Mouse (Mus musculus): Measurements from ENCODE around the gene Stk10. TPM values are rescaled to one million over a fixed set of nuclear protein-coding genes. Genes with fewer than 3 reads are reported as not detected.
A peak's percentile ranks its signal among the peaks of the same experiment; 100 is the strongest.

Stk10 gene
- polyA plus RNA-seq, 1 experiment from 2014 or later = 2.3 TPM

DNA sequence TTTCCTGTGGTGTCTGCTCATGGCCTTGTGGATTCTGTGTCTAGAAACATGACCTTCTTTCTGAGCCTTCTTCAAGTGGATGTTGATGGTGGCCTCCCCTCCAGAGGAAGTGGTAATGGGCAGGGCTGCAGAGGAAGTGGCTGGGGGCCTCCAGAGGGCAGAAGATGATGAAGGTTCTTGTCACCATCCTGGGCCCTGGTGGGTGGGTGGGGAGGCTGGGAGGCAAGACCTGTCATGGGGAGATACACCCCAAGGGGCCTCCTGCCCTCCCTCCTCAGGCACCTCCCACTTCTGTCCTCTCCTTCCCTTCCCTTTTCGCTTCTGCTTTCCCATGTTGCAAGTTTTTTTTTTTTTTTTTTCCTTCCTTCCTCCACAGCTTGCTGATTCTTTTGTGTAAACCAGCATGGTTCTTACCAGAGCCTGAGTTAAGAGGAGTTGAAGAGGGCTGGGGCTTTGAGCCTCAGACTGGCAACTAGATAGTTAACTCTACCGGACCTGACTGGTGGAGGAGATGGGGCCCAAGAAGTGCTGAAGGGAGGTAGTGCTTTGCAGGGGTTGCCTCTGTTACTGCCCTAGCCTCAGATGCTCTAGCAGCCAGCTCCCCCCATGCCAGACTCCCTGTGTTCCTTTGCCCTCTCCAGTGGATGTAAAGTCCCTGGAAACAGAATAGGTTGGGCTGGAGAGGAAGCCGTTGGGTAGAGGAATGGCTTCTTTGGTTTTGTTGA is 9.7 kb downstream of the Stk10 start:
- Histone ChIP-seq H3K27ac (replicated peaks) (no peak overlapping the region), H3K27me3 (replicated peaks) (no peaks in the 10 kb centered on the region), H3K36me3 (no peaks in the 10 kb centered on the region), H3K9ac (replicated peaks) (no peak overlapping the region), H3K4me2 (no peak overlapping the region), H3K4me1 (peaks cover 8% of the 10 kb centered on the region), H3K9me3 (replicated peaks) (no peaks in the 10 kb centered on the region), H3K4me3 (replicated peaks) (no peak overlapping the region)
- WGBS = 62% methylated on average over 3 of the region's 3 CpGs
- no peak for ATAC-seq (ENCODE audit: low FRiP score)

DNA sequence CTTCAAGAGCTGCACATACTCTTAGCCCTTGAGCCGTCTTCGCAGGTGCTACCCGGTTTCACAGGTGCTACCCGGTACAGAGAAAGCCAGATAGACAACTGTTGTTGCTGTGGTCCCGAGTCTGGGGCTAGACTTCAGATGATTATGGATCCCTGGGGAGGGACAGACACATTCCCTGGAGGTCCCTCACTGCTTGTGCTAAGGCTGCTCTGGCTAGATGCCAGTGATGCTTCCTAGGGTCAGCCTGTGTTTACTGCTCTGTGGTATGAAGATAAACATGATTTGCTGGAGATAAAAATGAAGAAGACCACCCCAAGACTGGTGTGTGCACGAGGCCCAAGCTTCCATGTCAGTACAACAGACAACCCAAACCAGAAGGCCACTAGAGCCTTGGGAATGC is 10.9 kb downstream of the Stk10 start:
- H3K36me3 ChIP-seq = no peaks in the 10 kb centered on the region
- no peak overlapping the region for H3K4me2 ChIP-seq
- H3K27me3 ChIP-seq (replicated peaks) = no peaks in the 10 kb centered on the region
- 87% methylated on average over 6 of the region's 6 CpGs for WGBS
- H3K9ac ChIP-seq (replicated peaks) = no peak overlapping the region
- H3K4me3 ChIP-seq (replicated peaks) = no peak overlapping the region
- H3K4me1 ChIP-seq = peaks cover 4% of the 10 kb centered on the region
- no peak overlapping the region for H3K27ac ChIP-seq (replicated peaks)
- no peaks in the 10 kb centered on the region for H3K9me3 ChIP-seq (replicated peaks)
- no peak for ATAC-seq (ENCODE audit: low FRiP score)

DNA sequence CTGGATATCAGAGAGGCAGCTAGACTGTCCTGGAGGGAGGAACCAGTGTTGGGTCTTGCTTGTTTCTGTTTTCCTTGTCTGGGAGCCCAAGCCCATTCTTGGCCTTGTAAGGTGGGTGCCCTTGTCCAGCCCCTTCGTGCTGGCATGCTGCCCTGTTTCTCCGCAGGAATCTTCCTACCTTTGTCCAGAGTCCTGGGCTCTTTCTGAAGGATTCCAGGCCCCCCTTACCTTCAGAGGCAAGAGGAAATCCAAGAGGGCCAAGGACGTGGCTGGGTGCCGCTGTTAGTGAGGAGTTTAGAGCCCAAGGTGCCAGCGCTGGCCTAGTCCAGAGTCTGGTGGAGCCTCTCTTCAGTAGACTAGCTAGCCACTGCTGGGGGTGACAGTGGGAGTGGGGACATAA is 11.4 kb downstream of the Stk10 start:
- no peaks in the 10 kb centered on the region for H3K27me3 ChIP-seq (replicated peaks)
- no peak overlapping the region for H3K4me2 ChIP-seq
- ATAC-seq (ENCODE audit: low FRiP score) = no peak
- no peaks in the 10 kb centered on the region for H3K36me3 ChIP-seq
- H3K9me3 ChIP-seq (replicated peaks) = no peaks in the 10 kb centered on the region
- no peak overlapping the region for H3K4me3 ChIP-seq (replicated peaks)
- WGBS = 88% methylated on average over 5 of the region's 5 CpGs
- no peak overlapping the region for H3K9ac ChIP-seq (replicated peaks)
- H3K4me1 ChIP-seq = peaks cover 8% of the 10 kb centered on the region
- no peak overlapping the region for H3K27ac ChIP-seq (replicated peaks)

DNA sequence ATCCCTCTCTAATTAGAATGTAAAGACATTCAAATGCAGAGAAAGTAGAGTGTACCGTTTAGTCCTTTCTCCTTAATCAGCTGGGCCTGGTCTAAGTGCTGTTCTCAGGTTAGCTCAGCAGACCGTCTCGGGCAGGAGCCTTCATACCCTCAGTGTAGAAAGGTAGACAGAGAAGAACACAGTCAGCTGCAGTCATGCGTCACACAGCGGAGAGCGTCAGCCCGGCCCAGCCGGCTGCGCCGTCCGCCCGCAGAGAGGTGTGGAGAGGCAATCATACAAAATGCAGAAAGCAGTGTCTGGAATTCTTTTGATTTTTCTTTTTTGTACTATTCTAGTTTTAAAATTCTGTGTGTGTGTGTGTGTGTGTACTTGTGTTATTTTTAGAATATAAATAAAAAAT is 12.5 kb downstream of the Stk10 start:
- Histone ChIP-seq H3K4me1 (peaks cover 12% of the 10 kb centered on the region), H3K4me2 (no peak overlapping the region), H3K9ac (replicated peaks) (no peak overlapping the region), H3K27ac (replicated peaks) (no peak overlapping the region), H3K27me3 (replicated peaks) (no peaks in the 10 kb centered on the region), H3K9me3 (replicated peaks) (no peaks in the 10 kb centered on the region), H3K4me3 (replicated peaks) (no peak overlapping the region), H3K36me3 (no peaks in the 10 kb centered on the region)
- WGBS = 56% methylated on average over 12 of the region's 12 CpGs
- ATAC-seq (ENCODE audit: low FRiP score) = no peak

DNA sequence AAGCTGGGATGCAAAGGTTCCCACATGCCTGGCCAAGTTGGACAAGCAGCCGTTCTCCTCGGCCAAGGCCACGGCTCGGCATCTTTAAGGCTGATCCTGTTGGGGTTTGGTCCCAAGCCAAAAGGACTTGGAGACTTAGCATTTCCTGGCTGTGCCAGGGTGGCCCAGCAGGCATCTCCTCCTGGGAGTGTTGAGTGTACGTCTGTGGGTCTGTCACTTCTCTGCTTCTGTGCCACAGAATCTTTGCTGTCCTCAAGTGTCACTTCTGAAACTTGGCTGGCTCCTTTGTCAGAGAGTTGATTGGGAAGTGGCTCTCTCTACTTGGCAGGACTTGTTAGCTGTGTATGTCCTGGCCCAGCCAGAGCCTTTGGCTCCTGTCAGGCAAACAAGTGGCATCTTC is 13.4 kb downstream of the Stk10 start:
- no peaks in the 10 kb centered on the region for H3K9me3 ChIP-seq (replicated peaks)
- H3K27me3 ChIP-seq (replicated peaks) = no peaks in the 10 kb centered on the region
- H3K27ac ChIP-seq (replicated peaks) = no peak overlapping the region
- 75% methylated on average over 5 of the region's 5 CpGs for WGBS
- no peak overlapping the region for H3K4me3 ChIP-seq (replicated peaks)
- no peak for ATAC-seq (ENCODE audit: low FRiP score)
- no peak overlapping the region for H3K4me2 ChIP-seq
- H3K36me3 ChIP-seq = no peaks in the 10 kb centered on the region
- H3K9ac ChIP-seq (replicated peaks) = no peak overlapping the region
- H3K4me1 ChIP-seq = peaks cover 21% of the 10 kb centered on the region

DNA sequence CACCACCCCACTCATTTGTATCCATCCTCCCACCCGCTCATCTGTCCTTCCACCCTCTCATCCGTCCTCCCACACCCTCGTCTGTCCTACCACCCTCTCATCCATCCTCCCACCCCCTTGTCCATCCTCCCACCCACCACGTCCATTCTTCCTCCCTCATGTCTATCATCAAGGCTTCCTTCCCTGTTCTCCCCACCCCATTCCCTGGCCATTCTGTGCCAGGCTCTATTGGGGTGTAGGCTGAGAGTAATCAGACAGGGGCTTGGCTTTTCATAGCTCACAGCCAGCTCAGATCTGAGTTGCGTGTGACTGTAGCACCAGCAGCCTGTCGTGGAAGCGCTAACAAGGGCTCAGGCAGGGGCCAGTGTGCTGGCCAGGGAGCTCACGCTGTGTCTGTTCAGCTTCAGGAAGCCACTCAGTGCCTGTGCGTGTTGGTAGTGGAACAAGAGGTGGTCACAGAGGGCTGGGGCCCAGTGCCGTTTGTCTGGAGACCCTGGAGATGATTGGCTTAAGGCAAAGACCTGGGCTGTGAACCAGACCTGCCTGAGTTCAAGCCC is 14.4 kb downstream of the Stk10 start:
- Histone ChIP-seq H3K4me3 (replicated peaks) (no peak overlapping the region), H3K9ac (replicated peaks) (no peak overlapping the region), H3K4me2 (no peak overlapping the region), H3K4me1 (peaks cover 30% of the 10 kb centered on the region), H3K27me3 (replicated peaks) (no peaks in the 10 kb centered on the region), H3K27ac (replicated peaks) (no peak overlapping the region), H3K9me3 (replicated peaks) (no peaks in the 10 kb centered on the region), H3K36me3 (no peaks in the 10 kb centered on the region)
- no peak for ATAC-seq (ENCODE audit: low FRiP score)
- 75% methylated on average over 10 of the region's 10 CpGs for WGBS

DNA sequence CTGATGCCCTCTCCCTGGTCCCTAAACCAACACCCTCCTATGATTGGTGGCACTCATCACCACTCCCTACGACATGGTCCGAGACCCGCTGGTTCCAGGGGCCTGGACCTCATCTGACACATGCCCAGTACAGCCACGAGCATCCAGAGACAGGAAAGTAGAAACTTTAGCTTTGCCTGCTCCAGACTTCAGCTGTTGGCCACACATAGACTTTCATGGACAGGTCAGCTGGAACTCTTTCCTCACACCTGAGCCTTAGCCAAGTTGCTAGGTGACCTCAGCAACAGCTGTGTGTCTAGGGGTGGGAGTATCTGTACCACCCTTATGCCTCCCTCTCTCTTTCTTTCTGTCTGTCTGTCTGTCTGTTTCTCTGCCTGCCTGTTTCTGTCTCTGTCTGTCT is 15.1 kb downstream of the Stk10 start:
- no peak overlapping the region for H3K4me3 ChIP-seq (replicated peaks)
- peaks cover 38% of the 10 kb centered on the region for H3K4me1 ChIP-seq
- no peak for ATAC-seq (ENCODE audit: low FRiP score)
- 89% methylated on average over 4 of the region's 4 CpGs for WGBS
- no peaks in the 10 kb centered on the region for H3K27me3 ChIP-seq (replicated peaks)
- H3K9me3 ChIP-seq (replicated peaks) = no peaks in the 10 kb centered on the region
- H3K27ac ChIP-seq (replicated peaks) = no peak overlapping the region
- H3K9ac ChIP-seq (replicated peaks) = no peak overlapping the region
- H3K36me3 ChIP-seq = no peaks in the 10 kb centered on the region
- no peak overlapping the region for H3K4me2 ChIP-seq

DNA sequence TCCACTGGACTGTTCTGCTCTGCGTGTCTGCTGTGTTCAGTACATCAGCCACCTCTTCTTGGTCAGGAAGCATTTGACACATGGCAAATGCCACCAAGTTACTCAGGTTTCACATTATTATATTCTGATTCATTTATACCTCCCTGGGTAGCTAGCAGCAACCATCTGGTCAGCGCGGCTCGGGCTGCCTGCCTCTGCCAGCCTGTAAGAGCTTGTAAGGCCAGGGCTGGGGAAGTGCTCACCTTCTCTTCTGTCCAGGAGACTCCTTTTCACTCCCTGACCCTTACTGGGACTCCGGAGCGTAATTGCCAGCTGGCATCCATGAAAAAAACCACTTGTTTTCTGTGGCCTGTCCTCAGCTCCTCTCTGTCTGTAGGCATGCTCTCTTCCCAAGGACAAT is 16.1 kb downstream of the Stk10 start:
- peaks cover 38% of the 10 kb centered on the region for H3K4me1 ChIP-seq
- H3K27me3 ChIP-seq (replicated peaks) = no peaks in the 10 kb centered on the region
- H3K4me3 ChIP-seq (replicated peaks) = no peak overlapping the region
- H3K4me2 ChIP-seq = no peak overlapping the region
- WGBS = 50% methylated on average over 6 of the region's 6 CpGs
- H3K9me3 ChIP-seq (replicated peaks) = no peaks in the 10 kb centered on the region
- ATAC-seq (ENCODE audit: low FRiP score) = no peak
- H3K27ac ChIP-seq (replicated peaks) = no peak overlapping the region
- no peak overlapping the region for H3K9ac ChIP-seq (replicated peaks)
- no peaks in the 10 kb centered on the region for H3K36me3 ChIP-seq

DNA sequence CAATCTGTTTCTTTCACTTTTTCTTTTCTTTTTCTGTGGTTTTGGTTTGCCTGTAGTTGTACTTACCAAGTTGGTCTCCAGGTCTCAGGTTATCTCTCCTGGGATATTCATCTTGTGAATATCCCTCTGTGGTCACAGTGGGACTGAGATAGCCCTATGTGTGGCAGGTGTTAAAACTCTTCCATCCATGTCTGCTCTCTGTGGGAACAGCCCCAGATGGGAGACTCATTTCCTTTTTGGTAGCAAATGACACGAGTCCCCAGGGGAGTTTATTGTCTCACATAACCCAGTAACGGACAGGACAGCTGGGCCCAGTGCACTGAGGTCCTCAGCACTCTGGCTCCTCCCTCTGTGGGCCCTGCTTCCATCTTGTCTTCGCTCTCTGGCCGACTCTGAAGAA is 17.0 kb downstream of the Stk10 start:
- Histone ChIP-seq H3K4me2 (no peak overlapping the region), H3K9ac (replicated peaks) (no peak overlapping the region), H3K27ac (replicated peaks) (no peak overlapping the region), H3K9me3 (replicated peaks) (no peaks in the 10 kb centered on the region), H3K4me3 (replicated peaks) (no peak overlapping the region), H3K4me1 (peaks cover 38% of the 10 kb centered on the region), H3K27me3 (replicated peaks) (no peaks in the 10 kb centered on the region), H3K36me3 (no peaks in the 10 kb centered on the region)
- ATAC-seq (ENCODE audit: low FRiP score) = no peak
- 33% methylated on average over 4 of the region's 4 CpGs for WGBS

DNA sequence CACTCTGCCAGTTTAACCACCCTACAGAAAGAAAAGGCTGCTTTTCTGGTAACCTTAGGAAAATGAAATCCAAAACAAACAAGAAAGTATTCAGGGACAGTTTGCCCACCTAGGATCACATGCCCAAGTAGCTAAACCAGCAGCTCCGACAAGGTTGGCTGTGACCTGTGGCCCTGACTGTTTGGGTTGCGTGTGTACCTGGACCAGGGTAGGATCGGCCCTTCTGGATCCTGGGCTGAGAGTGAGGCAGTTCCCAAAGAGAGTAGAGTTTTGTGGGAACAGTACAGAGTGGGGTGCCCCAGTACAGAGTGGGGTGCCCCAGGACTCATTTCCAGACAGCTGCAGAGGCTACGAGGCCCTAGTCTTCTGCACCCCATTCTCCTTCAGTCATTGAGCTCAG is 18.0 kb downstream of the Stk10 start:
- no peaks in the 10 kb centered on the region for H3K36me3 ChIP-seq
- H3K9me3 ChIP-seq (replicated peaks) = no peaks in the 10 kb centered on the region
- H3K4me1 ChIP-seq = peaks cover 38% of the 10 kb centered on the region
- H3K9ac ChIP-seq (replicated peaks) = no peak overlapping the region
- no peaks in the 10 kb centered on the region for H3K27me3 ChIP-seq (replicated peaks)
- no peak overlapping the region for H3K27ac ChIP-seq (replicated peaks)
- H3K4me2 ChIP-seq = no peak overlapping the region
- ATAC-seq (ENCODE audit: low FRiP score) = no peak
- WGBS = 94% methylated on average over 4 of the region's 4 CpGs
- H3K4me3 ChIP-seq (replicated peaks) = no peak overlapping the region

DNA sequence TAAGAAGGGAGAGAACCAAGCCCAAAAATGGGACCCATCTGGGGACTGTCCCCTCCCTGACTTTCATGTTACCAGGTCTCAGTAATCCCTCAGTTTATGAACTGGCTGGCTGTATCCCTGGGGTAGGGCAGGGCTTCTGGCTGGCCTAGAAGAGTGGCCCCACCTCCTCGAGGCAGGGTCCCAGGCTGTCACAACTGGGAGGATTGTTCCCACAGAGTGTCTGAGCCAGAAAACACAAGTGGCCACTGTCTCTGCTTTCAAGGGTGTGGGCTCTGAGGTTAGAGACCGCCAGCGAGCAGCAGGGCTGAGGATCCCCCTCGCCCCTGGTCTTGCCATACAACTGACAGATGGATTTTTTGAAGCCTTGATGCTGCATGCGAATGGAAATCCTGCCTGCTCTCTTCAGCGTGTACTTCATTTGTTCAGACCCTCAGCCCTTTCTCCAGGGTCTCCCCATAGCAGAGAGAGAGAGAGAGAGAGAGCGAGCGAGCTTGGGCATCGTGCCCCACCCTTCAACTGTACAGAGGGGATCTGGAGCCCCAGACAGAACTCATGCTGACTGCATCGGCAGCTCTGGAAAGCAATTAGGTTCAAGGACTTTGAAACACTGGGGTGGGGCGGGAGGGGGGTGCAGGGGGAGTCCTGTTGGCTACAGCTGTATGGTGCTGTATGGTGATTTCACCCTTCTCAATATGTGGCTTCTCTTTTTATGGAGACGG is 18.6 kb downstream of the Stk10 start:
- Histone ChIP-seq H3K4me2 (no peak overlapping the region), H3K9me3 (replicated peaks) (no peaks in the 10 kb centered on the region), H3K9ac (replicated peaks) (no peak overlapping the region), H3K27me3 (replicated peaks) (no peaks in the 10 kb centered on the region), H3K4me3 (replicated peaks) (no peak overlapping the region), H3K36me3 (no peaks in the 10 kb centered on the region), H3K4me1 (peaks cover 38% of the 10 kb centered on the region), H3K27ac (replicated peaks) (no peak overlapping the region)
- ATAC-seq (ENCODE audit: low FRiP score) = peak; percentile 73
- 57% methylated on average over 12 of the region's 12 CpGs for WGBS

DNA sequence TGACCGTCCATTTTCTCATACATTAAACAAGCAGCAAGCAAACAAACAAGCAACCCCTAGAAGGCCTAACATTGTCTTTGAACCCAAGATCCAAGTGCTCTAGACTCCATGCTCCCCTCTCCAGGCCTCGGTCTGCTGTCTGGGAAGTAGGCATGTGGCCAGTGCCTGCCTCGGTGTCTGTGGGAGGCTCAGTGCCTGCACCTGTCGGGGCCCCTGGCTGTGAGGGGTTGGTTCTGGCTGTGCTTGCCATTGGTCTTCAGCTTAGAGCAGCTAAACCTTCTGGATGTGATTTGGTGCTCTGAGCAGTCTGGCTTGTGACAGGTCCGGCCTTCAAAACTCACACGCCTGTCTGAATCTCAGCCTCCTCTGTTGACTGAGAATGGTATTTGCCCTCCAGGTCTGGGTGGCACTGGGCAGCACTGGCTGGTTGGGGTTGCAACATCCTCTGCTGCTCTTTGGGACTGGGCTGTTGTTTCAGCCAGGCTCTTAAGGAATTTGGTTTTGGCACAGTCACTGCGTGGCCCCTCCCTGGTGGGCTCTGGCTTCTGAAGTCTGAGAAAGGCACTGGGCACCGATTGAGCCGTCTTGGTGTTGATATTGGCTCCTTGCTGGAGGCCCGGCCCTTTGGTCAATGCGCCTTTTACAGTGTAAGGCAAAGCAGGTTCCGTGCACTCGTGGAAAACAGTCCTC is 19.4 kb downstream of the Stk10 start:
- Histone ChIP-seq H3K4me3 (replicated peaks) (no peak overlapping the region), H3K9me3 (replicated peaks) (no peaks in the 10 kb centered on the region), H3K27me3 (replicated peaks) (no peaks in the 10 kb centered on the region), H3K4me1 (peaks cover 38% of the 10 kb centered on the region), H3K27ac (replicated peaks) (no peak overlapping the region), H3K9ac (replicated peaks) (no peak overlapping the region), H3K4me2 (no peak overlapping the region), H3K36me3 (no peaks in the 10 kb centered on the region)
- WGBS = 70% methylated on average over 13 of the region's 13 CpGs
- peak; percentile 13; the same call in 1 of the 2 replicates for ATAC-seq (ENCODE audit: low FRiP score)

Measured in neural tube, embryonic 15.5 days (tissue).